Mouse (Mus musculus) adrenal gland, postnatal 4 days (tissue): ENCODE results near the gene Gpr68. TPM values are rescaled to one million over a fixed set of nuclear protein-coding genes. Genes with fewer than 3 reads are reported as not detected.
A peak's percentile ranks its signal among the peaks of the same experiment; 100 is the strongest.

Experiments used
- DNase-seq, 2 experiments: peaks; one replicate each; pipeline ENCODE4 v3.0.0; 2021 to 2022; ENCODE audit warnings: low spot score in 2 of 2, mixed read lengths in 2 of 2
- long read RNA-seq, 2 experiments: library from polyadenylated mRNA; stranded (forward); transcript quantifications; one replicate each; pipeline ENCODE4 v2.0.0; 2021
- total RNA-seq, 2 experiments: library from RNA; stranded (reverse); gene quantifications; 2 replicates each; pipeline ENCODE4 v1.2.3; 2021

The Gpr68 gene
- total RNA-seq, result 1 to 10 TPM; 2.5 to 2.8 TPM
- long read RNA-seq, experiment 1, partial matches to known transcripts, result 0 of 1 reads
- long read RNA-seq, experiment 1, other reads (novel, unspliced or antisense), result 1 of 1 reads
- long read RNA-seq, experiment 2, result 0 reads

DNA sequence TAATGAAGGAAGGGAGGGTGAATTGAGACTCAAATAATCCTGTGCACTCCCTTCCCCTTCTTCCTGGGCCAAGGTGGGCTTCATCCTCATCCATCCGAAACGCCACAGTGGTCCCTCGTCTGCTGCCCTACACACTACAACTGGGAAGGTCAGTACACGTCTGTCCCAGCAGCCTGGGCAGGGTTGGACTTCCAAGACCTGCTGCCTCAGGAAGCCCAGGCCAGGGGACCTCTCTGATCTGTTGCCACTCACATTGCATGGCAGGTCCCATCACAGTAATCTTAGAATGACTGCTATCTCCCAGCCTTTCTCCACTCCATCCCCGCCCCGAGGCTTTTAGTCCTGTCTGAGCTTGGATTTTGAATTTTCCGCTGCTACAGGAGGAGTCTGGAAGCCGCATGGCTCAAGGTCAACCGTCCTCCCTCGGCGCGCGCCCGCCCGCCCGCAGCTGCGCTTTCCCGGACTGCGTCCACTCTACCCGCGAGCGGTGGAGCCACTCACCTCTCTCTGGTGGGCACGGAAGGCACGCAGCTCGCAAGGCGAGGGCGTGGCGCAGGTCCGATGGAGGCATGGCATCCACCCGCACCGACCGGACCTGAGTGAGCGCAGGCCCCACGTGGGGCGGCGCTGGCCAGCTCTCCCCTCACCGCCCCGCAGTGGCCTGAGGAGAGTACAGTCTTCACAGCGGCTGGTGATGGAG is at the start of gene Gpr68:
Gene Gpr68, minus strand, starts transcription at position 601 of the 700 bp plus-strand sequence.
- DNase-seq, result no peak

GRCm38 (mm10) chr12:100957257-100957656 is 49.3 kb upstream of the Gpr68 start:
- DNase-seq, result no peak

DNA sequence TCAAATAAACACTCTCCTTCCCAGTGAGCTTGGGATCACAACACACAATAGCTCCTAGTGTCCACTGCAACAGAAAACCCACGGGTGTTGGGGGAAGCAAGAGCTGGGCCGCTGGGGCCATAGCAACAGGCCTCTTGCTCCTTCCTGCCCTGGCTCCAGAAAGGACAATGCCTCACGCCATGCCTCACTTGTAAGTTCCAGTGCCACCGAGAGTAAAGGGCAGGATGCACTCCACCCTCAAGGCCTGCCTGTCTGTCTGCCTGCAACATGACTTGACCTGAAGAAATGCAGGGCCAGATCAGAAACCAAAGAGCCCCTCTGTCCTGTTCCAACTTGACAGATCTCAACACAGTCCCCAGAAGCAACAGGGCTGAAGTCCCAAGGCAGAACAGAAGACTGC is 48.8 kb upstream of the Gpr68 start:
- DNase-seq, result no peak

GRCm38 (mm10) chr12:100956028-100956427 is 48.0 kb upstream of the Gpr68 start:
- DNase-seq, result no peak

DNA sequence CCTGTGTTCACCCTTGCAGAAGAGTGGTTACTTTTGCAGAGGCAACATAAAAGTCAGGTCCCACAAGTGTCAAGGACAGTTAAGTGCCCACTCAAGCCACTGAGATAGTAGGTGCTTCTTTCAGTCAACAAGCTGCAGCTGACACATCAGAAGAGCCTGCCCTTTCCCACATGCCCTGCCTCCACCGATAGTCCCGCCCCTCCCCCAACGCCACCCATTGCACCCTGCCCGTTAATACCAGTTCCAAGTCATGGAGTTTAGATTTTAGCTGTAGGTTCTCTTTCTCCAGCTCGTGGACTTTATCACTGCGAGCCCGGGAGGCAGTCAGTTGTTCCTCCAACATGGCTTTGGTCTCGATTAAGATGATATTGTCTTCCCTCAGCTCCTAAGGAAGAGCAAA is 45.9 kb upstream of the Gpr68 start:
- DNase-seq, result no peak

DNA sequence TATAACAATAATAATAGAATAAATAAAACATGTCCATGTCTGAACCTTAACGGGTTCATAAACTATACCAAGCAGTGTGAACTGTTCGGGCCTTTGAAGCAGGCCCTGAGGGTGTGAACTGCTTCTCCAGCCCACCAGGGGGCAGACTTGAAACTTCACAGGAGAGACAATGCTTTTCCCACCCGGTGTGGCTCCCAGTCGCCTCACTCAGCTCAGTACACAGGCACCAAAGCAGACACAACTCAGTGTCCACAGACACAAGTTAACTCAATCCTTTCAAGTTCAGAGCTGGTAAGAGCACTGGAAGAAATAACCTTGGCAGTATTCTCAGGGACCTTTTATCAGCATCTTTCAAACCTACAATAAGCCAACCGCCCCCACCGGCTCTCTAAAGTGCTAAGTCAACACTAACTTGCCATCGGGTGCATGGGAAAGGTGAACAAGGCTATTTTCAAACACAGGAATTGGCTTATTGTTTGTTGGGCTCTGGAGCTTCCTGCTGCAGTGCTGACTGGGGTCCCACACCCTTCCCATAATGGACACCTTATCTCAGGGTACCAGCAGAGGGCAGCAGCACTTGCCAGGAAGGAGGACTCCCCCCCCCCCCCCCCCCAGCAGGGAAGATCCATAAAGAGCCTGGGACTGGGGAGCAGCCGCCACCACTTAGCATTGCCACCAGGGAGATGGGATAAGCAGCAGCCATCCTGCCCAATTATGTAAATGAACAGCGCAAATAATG is 44.4 kb upstream of the Gpr68 start:
- peak; percentile 35 to 56 for DNase-seq

GRCm38 (mm10) chr12:100949146-100949545 is 41.1 kb upstream of the Gpr68 start:
- no peak for DNase-seq

DNA sequence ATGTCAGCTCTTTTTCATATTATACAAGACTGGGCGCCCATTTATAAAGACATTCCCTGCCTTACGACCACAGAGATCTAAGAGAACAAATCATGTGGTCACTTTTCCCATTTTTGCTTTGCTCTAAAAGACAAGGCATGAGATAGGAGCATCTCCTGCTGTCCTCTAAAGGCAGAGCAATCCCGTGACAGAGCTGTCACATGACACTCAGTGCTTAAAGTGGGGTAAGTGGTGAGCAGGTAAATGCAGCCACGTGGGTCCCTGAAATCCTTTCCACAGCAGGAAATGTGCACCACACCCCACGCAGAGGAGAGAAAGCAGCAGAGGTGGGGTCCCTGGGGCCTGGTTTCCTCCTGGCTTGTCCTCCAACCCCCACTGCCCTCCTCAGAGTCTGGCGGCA is 40.0 kb upstream of the Gpr68 start:
- no peak for DNase-seq

GRCm38 (mm10) chr12:100945948-100946347 is 38.0 kb upstream of the Gpr68 start:
- no peak for DNase-seq

- no peak for DNase-seq
Measured at GRCm38 (mm10) chr12:100945501-100945900, 37.5 kb upstream of the Gpr68 start.

DNA sequence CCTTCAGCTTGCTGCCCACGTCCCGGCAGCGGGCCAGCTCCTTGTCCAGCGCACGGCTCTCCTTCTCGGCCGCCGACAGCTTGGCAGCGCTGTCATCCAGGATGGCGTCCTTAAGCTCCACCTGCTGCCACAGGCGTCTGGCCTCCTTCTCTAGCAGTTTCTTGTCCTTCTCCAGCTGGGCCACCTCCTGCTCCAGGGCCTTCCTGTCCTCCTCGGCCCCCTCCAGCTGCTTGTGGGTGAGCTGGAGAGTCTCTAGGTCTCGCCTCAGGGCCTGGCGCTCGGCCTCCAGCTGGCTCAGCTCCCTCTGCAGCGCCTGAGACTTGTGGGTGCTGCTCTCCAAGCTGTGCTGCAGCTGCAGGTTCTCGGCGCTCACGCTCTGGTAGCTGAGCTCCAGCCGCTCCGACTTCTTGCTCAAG is 36.9 kb upstream of the Gpr68 start:
- DNase-seq, result no peak

DNA sequence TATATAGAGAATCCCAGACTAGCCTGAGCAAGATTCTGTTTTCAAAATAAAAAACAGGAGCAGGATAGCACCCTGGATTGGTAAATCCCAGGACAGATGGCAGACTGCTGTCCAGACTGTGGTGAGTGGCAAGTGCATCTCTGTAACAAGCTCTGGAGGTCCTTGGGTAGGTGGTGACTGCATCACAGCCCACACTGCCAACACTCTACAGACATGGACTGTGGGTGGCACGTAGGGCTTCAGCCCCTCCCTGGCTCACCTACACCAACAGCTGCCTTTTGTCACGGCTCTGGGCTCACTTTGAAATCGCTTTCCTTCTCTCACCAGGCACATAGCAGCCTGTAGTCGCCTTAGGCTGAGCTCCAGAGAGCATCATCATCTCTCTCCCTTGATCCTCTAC is 35.1 kb upstream of the Gpr68 start:
- no peak for DNase-seq

DNA sequence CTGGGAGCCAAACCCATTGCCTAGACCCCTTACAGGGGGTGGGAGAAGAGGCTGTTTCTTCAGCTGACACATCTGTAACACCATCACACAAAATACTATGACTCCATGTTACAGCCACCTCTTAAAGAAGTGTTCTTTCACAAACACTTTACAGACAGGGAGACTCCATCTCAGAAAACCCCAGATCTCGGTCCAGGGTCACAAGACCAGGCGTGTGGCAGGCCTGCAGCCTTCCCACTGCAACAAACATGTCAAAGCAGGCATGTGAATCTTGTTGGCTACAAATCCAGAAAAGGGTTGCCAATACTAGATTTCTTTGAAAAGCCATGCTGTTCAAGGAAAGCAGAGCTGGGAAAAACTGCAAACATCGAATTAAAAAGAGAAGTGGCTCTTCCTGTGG is 33.4 kb upstream of the Gpr68 start:
- DNase-seq, result no peak

- DNase-seq, result no peak
Measured at GRCm38 (mm10) chr12:100937441-100938360, 29.7 kb upstream of the Gpr68 start.

DNA sequence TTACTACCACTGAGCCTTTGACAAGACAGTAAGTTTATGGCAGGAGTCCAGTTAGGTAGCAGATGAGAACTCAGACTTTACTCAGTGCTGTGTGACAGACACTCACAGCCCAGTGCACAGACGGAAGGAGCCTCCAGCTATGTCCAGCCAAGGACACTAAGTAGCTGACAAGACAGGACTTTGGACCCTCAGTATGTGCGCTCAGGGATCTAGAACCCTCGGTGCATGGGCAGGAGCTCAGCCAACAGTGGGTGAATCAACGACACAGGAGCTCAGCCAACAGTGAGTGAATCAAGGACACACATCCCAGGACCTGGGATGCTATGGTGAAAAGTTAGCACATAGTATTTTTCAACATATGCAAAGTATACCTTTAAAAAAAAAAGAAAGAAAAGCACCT is 28.7 kb upstream of the Gpr68 start:
- DNase-seq, result no peak

GRCm38 (mm10) chr12:100936116-100936515 is 28.1 kb upstream of the Gpr68 start:
- peak; percentile 46 to 67 for DNase-seq

- DNase-seq, result no peak
Measured at GRCm38 (mm10) chr12:100934796-100935195, 26.8 kb upstream of the Gpr68 start.

DNA sequence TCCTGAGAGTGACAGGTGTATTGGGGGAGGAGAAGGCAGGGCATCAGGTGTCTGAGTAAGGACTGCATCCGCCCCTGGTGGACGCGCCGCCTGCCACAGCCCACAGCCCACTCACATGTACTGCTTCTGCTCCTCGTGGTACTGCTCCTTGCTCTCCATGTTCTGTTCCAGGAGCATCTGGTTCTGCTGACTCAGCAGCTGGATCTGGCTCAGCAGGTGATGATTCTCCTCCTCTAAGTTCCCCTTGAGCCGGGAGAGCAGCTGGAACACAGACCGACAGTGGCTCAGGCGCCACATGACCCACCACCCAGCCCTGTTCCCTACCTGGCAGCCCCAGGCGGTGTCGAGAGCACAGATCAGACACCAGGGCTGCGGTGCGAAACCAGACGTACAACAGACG is 23.7 kb upstream of the Gpr68 start:
- no peak for DNase-seq

DNA sequence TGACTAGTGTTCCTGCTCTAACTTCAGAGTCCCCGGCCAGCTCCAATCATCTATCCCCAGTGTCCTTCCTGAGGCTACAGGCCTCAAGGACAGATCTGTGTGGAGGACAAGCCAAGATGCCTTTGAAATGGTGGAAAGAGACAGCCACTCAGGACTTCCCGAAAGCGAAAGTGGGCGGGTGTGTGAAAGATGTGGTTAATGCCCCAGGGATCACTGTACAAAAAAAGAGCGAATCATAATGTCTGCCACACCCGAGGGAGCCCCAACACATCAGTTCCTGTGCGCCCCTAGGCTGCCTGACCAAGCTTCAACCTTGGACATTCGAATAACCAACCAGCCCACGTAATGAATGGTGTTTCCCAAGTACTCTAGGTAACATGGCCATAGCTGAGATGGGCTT is 20.3 kb upstream of the Gpr68 start:
- DNase-seq, result no peak

DNA sequence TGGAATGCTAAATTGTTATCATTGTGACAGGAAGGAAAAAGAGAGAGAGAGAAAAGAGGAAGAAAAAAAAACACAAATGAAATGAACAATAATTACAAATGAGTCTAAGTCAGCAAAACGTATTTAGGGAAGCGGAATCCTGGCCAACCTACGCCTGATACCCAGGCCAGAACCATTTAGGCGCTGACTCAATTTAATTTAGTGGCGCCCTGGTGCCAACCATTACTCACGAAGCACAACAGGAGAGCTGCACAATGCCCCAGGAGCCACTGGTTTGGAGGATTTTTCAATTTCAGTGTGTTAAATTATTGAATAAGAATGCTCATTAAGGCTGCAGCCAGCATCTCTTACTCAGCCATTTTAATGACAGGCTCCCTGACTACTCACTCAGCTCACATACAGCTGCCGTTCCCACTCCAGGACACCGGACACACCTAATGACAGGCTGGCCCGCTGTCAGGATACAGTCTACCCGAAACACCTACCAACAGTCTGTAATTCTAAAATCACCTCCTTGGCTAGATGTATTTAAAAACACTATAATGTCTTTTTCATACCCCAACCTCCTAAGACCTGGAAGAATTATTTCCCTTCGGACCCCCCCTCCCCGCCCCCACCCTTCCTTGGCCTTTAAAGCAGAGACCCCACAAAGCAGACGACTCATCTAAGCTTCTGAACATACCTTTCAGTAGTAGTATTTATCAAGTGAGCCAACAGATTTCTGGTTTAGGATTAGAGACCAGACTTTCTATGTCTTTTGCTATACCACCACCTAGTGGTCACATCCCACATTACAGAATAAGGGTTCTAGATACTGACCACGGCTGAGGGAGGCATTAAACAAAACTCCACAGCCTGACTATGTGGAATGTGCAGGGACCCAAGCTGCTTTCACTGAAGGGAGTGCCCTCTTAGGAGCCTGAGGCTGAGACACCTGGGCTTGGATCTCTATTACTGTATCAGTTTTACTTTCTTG is 17.9 kb upstream of the Gpr68 start:
- no peak for DNase-seq
